Mouse (Mus musculus) neutrophil, adult 5-6 weeks (primary cell): ENCODE measurements around the gene Arl5b. TPM values are rescaled to one million over a fixed set of nuclear protein-coding genes. Genes with fewer than 3 reads are reported as not detected.

ENCODE experiments used
- ATAC-seq: fragments of 151-379, 151-347 bp; 2 replicates; pipeline ENCODE4 v1.8.0; 2017; ENCODE audit warnings: mild to moderate bottlenecking, moderate TSS enrichment; ENCODE audit not compliant: insufficient number of reproducible peaks, poor library complexity, low FRiP score, severe bottlenecking; ENCODE audit errors: extremely low read depth
- total RNA-seq: library from RNA; stranded (forward); fragments of 200-1000 nt; gene quantifications from 2 replicates; pipeline ENCODE4 v1.2.3, GENCODE M21; 2017

Arl5b gene
- total RNA-seq, 1 experiment from 2014 or later, result 24.6 TPM

DNA sequence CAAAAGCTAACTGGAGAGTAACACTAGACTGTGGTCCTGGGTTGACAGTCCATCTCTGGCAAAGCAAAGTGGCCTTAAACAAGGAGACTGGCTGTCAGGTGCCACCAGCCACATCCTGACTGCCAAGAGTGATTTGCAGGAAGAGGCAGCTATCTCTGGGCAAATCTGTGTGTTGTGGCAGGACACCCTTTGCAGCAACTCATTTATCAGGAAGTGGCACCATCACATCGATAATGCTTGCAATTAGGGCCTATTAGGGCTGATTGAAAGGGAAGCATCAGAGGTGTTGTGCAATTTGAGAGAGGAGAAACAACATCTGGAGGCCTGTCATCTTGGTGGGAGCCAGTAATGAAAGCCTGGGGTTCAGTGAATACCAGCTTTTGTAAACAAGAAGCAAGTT, 55.2 kb downstream of the Arl5b start:
- ATAC-seq, result no peak

DNA sequence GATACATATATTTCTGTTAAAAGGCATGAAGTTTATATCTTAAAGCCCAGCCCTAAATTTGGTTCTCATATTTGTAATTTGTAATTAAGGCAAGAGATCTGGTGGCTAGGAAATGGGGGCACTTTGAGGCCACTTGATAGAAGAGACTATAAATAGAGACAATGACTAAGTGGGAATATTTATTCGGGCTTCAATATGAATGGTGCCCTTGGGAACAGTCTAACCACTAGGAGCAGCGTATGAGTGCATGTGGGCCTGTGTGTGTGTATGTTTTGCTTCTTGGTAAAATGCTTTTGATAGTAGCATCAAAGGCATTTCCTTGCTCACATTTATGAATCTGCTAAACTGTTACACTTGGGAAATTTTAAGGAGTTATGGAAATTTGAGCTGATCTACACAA, 62.1 kb downstream of the Arl5b start:
- ATAC-seq, result no peak

DNA sequence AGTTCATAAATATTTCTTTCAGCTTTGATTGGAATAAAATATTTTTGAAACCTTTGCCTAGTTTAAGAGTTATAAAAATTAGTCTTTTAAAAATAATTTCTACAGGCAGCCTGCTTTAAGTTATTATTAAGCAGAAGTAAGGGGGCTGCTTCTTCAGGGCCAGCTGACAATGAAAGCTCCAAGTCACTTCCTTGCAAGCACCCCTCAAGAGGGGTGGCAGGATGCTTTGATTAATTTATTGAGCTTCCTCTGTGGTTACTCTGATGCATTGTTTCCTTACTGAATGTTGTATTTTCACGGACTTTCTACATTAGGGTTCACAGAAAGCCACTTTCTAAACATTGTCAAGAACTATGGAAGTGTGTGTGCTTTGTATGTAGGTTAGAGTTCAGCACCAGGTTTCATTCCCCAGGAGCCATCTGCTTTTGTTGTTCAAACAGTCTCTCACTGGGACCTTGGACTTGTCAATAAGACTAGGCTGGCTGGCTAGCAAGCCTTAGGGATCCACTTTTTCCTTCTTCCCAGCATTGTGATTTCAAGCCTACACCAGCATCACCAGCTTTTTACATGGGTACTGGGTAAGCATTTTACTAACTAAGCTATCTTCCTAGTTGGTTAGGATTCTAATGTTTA, 62.7 kb downstream of the Arl5b start:
- no peak for ATAC-seq

DNA sequence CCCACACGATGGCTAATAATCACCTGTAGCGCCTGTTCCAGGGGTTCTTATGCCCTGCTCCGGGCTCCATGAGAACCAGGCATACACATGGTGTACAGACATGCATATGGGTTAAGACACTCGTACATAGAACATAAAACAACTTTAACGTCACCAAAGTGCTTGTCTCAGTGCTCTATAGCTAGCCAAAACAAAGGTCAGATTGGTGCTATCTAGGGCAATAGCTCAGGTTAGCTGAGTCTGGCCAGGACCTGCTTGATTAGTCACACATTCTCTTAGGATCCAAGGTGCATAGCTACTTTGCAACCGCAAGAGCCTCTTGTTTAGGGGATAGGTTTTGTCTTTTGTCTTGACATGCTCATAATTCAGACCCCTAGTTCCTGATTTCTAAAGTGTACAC, 63.5 kb downstream of the Arl5b start:
- no peak for ATAC-seq

DNA sequence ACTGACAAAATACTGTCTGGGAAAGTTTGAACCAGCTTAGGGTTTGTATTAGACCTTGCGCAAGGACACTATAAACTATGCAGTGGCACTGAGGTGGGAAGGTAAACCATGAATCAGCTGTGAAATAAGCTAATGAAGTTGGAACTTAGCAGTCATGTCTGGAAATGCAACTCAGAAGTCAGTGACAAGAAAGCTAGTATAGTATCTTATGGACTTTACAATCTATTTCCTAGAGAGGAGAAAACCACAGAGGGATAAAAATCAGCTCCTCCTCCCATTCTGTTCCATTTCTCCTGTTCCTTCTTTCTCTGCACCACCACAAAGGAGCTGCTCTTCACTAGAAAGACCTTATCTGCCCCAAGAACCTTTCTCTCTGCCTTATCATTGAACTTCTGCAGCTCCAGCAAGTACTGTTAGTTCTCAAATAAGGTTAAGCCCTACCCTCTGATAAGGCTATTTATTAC, 72.1 kb downstream of the Arl5b start:
- ATAC-seq, result no peak

Other genes with a start within 250 kb of the Arl5b start
- gene Nsun6, start 5.7 kb downstream of the Arl5b start, total RNA-seq, result 11.5 and 27.2 TPM in 2 replicates